Comparison of ENCODE assay signal across 27 mouse cellular contexts in the genomic region with DNA sequence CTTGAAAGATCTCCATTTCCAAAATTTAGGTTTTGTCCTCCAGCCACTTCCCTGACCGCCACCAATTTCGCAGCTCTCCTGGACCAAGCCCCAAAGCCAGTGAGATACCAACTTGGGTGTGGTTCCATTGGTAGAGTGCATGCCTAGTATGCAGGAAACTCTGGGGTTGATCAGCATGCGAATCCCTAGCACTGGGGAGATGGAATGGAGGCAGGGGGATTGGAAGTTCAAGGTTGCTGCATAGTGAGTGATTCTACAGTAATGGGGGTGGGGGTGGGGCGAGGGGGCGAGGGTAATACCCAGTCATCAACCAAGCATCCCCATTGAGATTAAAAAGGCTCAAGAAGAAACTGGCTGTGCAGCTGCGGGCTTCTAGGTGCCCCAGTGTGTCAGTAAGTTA. TPM values are rescaled to one million over a fixed set of nuclear protein-coding genes. Genes with fewer than 3 reads are reported as not detected.
DNase-seq lines count a peak whose midpoint lies in the region; ATAC-seq lines count a peak whose summit lies in the region.
"Had no signal": no experiment of that assay in that cellular context is flagged by ENCODE, and none has a peak within 500 bp of the region (broad histone marks: within the 10 kb centered on the region; RNA-seq: fewer than 3 reads in every experiment).

No protein-coding gene starts in this region.

- no peaks in the 10 kb centered on the region for H3K36me3 ChIP-seq in hindbrain, embryonic 11.5 days (ENCODE audit: control insufficient read depth, insufficient read depth, low read length)
- H3K36me3 ChIP-seq in hindbrain, embryonic 10.5 days: no peaks in the 10 kb centered on the region
- no peaks in the 10 kb centered on the region for H3K36me3 ChIP-seq in kidney, embryonic 15.5 days
- H3K36me3 ChIP-seq: forebrain, embryonic 10.5 days; G1E; heart, embryonic 12.5 days; heart, embryonic 15.5 days; hindbrain, embryonic 12.5 days; hindbrain, embryonic 15.5 days had no signal

- no peak overlapping the region for H3K27ac ChIP-seq in hindbrain, embryonic 11.5 days (ENCODE audit: low read depth, low read length)
- H3K27ac ChIP-seq in hindbrain, embryonic 10.5 days: no peak overlapping the region
- H3K27ac ChIP-seq in kidney, embryonic 15.5 days: no peak overlapping the region
- H3K27ac ChIP-seq: forebrain, embryonic 10.5 days; forebrain, embryonic 13.5 days; heart, embryonic 15.5 days; hindbrain, embryonic 12.5 days; hindbrain, embryonic 15.5 days had no signal

- no peak for ATAC-seq in hindbrain, embryonic 11.5 days (ENCODE audit: low FRiP score)
- no peak for ATAC-seq in kidney, embryonic 15.5 days (replicated peaks; ENCODE audit: low FRiP score)
- ATAC-seq: activated CD4-positive, CD25-positive, alpha-beta regulatory T cell, adult 4 months; forebrain, embryonic 13.5 days; forebrain, embryonic 16.5 days; intestine, postnatal 0 days; Patski had no signal

- 3% methylated on average over 6 of the region's 6 CpGs for WGBS in hindbrain, embryonic 11.5 days
- under 1% methylated on average over 6 of the region's 6 CpGs for WGBS in hindbrain, embryonic 10.5 days
- WGBS in kidney, embryonic 15.5 days: 12% methylated on average over 6 of the region's 6 CpGs

- peaks cover 80% of the 10 kb centered on the region for H3K27me3 ChIP-seq in hindbrain, embryonic 11.5 days (ENCODE audit: control insufficient read depth, insufficient read depth, low read length)
- peaks cover 100% of the 10 kb centered on the region for H3K27me3 ChIP-seq in hindbrain, embryonic 10.5 days (ENCODE audit: insufficient read depth, poor library complexity, severe bottlenecking)
- H3K27me3 ChIP-seq in kidney, embryonic 15.5 days: peaks cover 97% of the 10 kb centered on the region

- no peak overlapping the region for H3K4me2 ChIP-seq in hindbrain, embryonic 11.5 days (replicated peaks; ENCODE audit: low read depth, low read length)
- no peak overlapping the region for H3K4me2 ChIP-seq in kidney, embryonic 15.5 days
- H3K4me2 ChIP-seq: forebrain, embryonic 13.5 days; heart, embryonic 12.5 days; heart, embryonic 15.5 days; hindbrain, embryonic 12.5 days; hindbrain, embryonic 15.5 days had no signal

- intact Hi-C loops in left cerebral cortex, postnatal 4 days (cut with DNase I): no loop called here

- no peaks in the 10 kb centered on the region for H3K9me3 ChIP-seq in hindbrain, embryonic 11.5 days (ENCODE audit: control insufficient read depth, low read length)
- H3K9me3 ChIP-seq in hindbrain, embryonic 10.5 days: no peaks in the 10 kb centered on the region
- no peaks in the 10 kb centered on the region for H3K9me3 ChIP-seq in kidney, embryonic 15.5 days (replicated peaks)
- H3K9me3 ChIP-seq: forebrain, embryonic 10.5 days; forebrain, embryonic 13.5 days; heart, embryonic 12.5 days; heart, embryonic 15.5 days; hindbrain, embryonic 15.5 days had no signal

- DNase-seq in hindbrain, embryonic 11.5 days (ENCODE audit: low spot score): peak; percentile 22
- DNase-seq in hindbrain, embryonic 10.5 days (ENCODE audit: low spot score): no peak
- DNase-seq in ES-CJ7 (ENCODE audit: low read depth, low spot score) (peak; percentile 98), ZHBTc4 (ENCODE audit: low read depth, low spot score) (peak; percentile 92)
- no peak for DNase-seq in left cerebral cortex, postnatal 4 days
- DNase-seq: adrenal gland, adult 8-10 months; adrenal gland, postnatal 25 days; cerebellum, adult 11-12 months; cerebellum, adult 8-10 months; cerebellum, postnatal 36 days; embryo, embryonic 11 days; gastrocnemius, postnatal 14 days; heart, adult 11 months; heart, postnatal 10 days; heart, postnatal 36 days had no signal

- H3K9ac ChIP-seq in hindbrain, embryonic 11.5 days (ENCODE audit: low read depth, low read length): no peak overlapping the region
- H3K9ac ChIP-seq in kidney, embryonic 15.5 days: no peak overlapping the region
- H3K9ac ChIP-seq: forebrain, embryonic 13.5 days; heart, embryonic 12.5 days; heart, embryonic 15.5 days; hindbrain, embryonic 12.5 days; hindbrain, embryonic 15.5 days had no signal

- H3K4me3 ChIP-seq in hindbrain, embryonic 11.5 days (ENCODE audit: low read depth, low read length): no peak overlapping the region
- H3K4me3 ChIP-seq in hindbrain, embryonic 10.5 days: no peak overlapping the region
- H3K4me3 ChIP-seq in kidney, embryonic 15.5 days (replicated peaks): no peak overlapping the region
- H3K4me3 ChIP-seq: forebrain, embryonic 13.5 days; heart, embryonic 12.5 days; hindbrain, embryonic 12.5 days; hindbrain, embryonic 15.5 days had no signal

- no peaks in the 10 kb centered on the region; the same call in 1 of the 2 replicates for H3K4me1 ChIP-seq in hindbrain, embryonic 11.5 days (replicated peaks; ENCODE audit: control insufficient read depth, insufficient read depth, low read length)
- H3K4me1 ChIP-seq in hindbrain, embryonic 10.5 days (replicated peaks): peaks cover 5% of the 10 kb centered on the region; the same call in 1 of the 2 replicates
- peaks cover 13% of the 10 kb centered on the region for H3K4me1 ChIP-seq in kidney, embryonic 15.5 days
- H3K4me1 ChIP-seq: forebrain, embryonic 13.5 days had no signal

RNA-seq across cellular contexts. Expression of a gene that starts 13.1 kb away (rescaled TPM):
- polyA plus RNA-seq in hindbrain, embryonic 11.5 days (2014; fragmentation: Nextera tagmentation; extraction: Ambion mirVana): 5.1 and 9.0 TPM in 2 replicates
- 5.8 and 13.0 TPM in 2 replicates for polyA plus RNA-seq in hindbrain, embryonic 10.5 days (2016; fragmentation: Nextera tagmentation; extraction: Ambion mirVana)
- 1 to 10 TPM; 3.7 to 4.4 TPM for total RNA-seq in left cerebral cortex, postnatal 4 days (2021)
- 51.1 and 54.4 TPM in 2 replicates for polyA plus RNA-seq in kidney, embryonic 15.5 days (2015; fragmentation: Nextera tagmentation; extraction: Ambion mirVana)
- polyA plus RNA-seq: activated CD4-positive, CD25-positive, alpha-beta regulatory T cell, adult 4 months; G1E; Patski had no signal

Comparison
In these comparisons a context has a peak if more than half of its experiments do, and no peak if none do; other contexts are left out.
1. DNase-seq: peak in hindbrain, embryonic 11.5 days (single experiment), ES-CJ7 (single experiment) and ZHBTc4 (single experiment); none in hindbrain, embryonic 10.5 days (single experiment) and left cerebral cortex, postnatal 4 days (single experiment).